Mouse (Mus musculus): ENCODE results near the gene Krt39.

DNA sequence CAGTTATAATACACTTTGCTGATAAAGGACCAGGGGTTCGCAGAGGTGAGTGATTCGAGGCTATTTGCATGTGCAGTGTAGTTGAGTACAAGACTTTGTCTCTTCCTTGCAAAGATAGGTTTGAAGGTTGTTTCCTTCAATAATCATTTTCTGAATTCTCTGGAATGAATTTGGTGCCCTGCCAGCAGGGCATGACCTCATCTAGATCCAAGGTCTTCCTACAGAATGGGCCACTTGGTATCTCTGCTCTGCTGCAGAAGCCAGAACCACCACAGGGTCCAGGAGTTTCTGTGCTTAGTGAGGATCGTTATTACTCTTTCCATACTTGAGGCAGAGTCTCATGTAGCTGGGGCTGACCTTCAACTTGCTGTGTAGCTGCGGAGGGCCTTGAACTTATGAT, 26.4 kb downstream of the Krt39 start:
- TF ChIP-seq MAFK (IDR thresholded peaks at IDR 0.05; ENCODE audit: insufficient read depth, low read depth, low read length) (no peak), ZC3H11A (IDR thresholded peaks at IDR 0.05; ENCODE audit: borderline replicate concordance, low read depth, low read length) (no peak), CHD2 (IDR thresholded peaks at IDR 0.05; ENCODE audit: low read depth, low read length) (no peak)

Data from ES-E14 (cell line).